Mouse (Mus musculus) heart, embryonic 15.5 days (tissue): ENCODE measurements around the gene Zfp931. TPM values are rescaled to one million over a fixed set of nuclear protein-coding genes. Genes with fewer than 3 reads are reported as not detected.
"Not testable (repeated sequence)": the region's sequence is repeated elsewhere in the genome, so short reads cannot be mapped to it uniquely, and the experiment has no call there.

Experiments used
- ATAC-seq: fragments of 200-750 bp; cut with Nextera tagmentation; replicated peaks from 2 replicates; pipeline ENCODE4 v1.8.0; 2017; ENCODE audit warnings: low read depth, moderate TSS enrichment; ENCODE audit not compliant: insufficient number of reproducible peaks, insufficient read depth, low FRiP score
- H3K27ac ChIP-seq: fragments of 300-500 bp; sonication (generic); 2 replicates; pipeline ENCODE4 v1.5.1; 2015; ENCODE audit warnings: mild to moderate bottlenecking, inconsistent platforms
- H3K27me3 ChIP-seq: fragments of 300-500 bp; sonication (generic); 2 replicates; pipeline ENCODE4 v1.6.1; 2015; ENCODE audit warnings: inconsistent platforms
- H3K36me3 ChIP-seq: fragments of 300-500 bp; sonication (generic); 2 replicates; pipeline ENCODE4 v1.6.1; 2015; ENCODE audit warnings: mild to moderate bottlenecking, inconsistent platforms
- H3K4me1 ChIP-seq: fragments of 300-500 bp; sonication (generic); replicated peaks from 2 replicates; pipeline ENCODE4 v1.6.1; 2015; ENCODE audit warnings: inconsistent platforms
- H3K4me2 ChIP-seq: fragments of 300-500 bp; sonication (generic); 2 replicates; pipeline ENCODE4 v1.6.1; 2015; ENCODE audit warnings: inconsistent platforms, mild to moderate bottlenecking, moderate library complexity
- H3K4me3 ChIP-seq: fragments of 300-500 bp; sonication (generic); 2 replicates; pipeline ENCODE4 v1.5.1; 2015; ENCODE audit warnings: mild to moderate bottlenecking, inconsistent platforms
- H3K9ac ChIP-seq: fragments of 300-500 bp; sonication (generic); 2 replicates; pipeline ENCODE4 v1.6.1; 2015; ENCODE audit warnings: mild to moderate bottlenecking, inconsistent platforms
- H3K9me3 ChIP-seq: fragments of 300-500 bp; sonication (generic); replicated peaks from 2 replicates; pipeline ENCODE4 v1.6.1; 2016; ENCODE audit warnings: inconsistent platforms
- WGBS: fragments of 180-500 bp; shearing (Covaris S2); methylation state at CpG from one replicate; pipeline ENCODE4 v1.1.7; 2015; ENCODE audit warnings: mixed read lengths; 5-methylcytosine and 5-hydroxymethylcytosine counted together
- polyA plus RNA-seq: library from polyadenylated mRNA; unstranded; fragments of >200 nt; fragmentation: Nextera tagmentation; extraction: Ambion mirVana; gene quantifications from 2 replicates; pipeline ENCODE4 v1.2.1, GENCODE M21; 2015

Gene Zfp931
- polyA plus RNA-seq, 1 experiment from 2014 or later: 12.5 TPM

GRCm38 (mm10) chr2:178117946-178118345, 39.7 kb upstream of the Zfp931 start:
- Histone ChIP-seq H3K9ac (no peak overlapping the region), H3K27ac (no peak overlapping the region), H3K9me3 (no peaks in the 10 kb centered on the region), H3K4me1 (peaks cover 11% of the 10 kb centered on the region), H3K36me3 (no peaks in the 10 kb centered on the region), H3K27me3 (peaks cover 42% of the 10 kb centered on the region), H3K4me3 (no peak overlapping the region), H3K4me2 (no peak overlapping the region)
- ATAC-seq: no peak
- 20% methylated on average over 12 of the region's 12 CpGs for WGBS

- no peaks in the 10 kb centered on the region for H3K9me3 ChIP-seq
- no peak overlapping the region for H3K4me2 ChIP-seq
- H3K4me3 ChIP-seq: no peak overlapping the region
- no peaks in the 10 kb centered on the region for H3K36me3 ChIP-seq
- H3K9ac ChIP-seq: no peak overlapping the region
- H3K27ac ChIP-seq: no peak overlapping the region
- 0 out of 2 replicates have a peak, but pooled peaks have one; percentile 43 for ATAC-seq
- peaks cover 4% of the 10 kb centered on the region; the same call in 1 of the 2 replicates for H3K27me3 ChIP-seq
- 9% methylated on average over 7 of the region's 7 CpGs for WGBS
- H3K4me1 ChIP-seq: no peaks in the 10 kb centered on the region
Measured at GRCm38 (mm10) chr2:178101957-178102356, 23.7 kb upstream of the Zfp931 start.

GRCm38 (mm10) chr2:178098021-178098420, 19.7 kb upstream of the Zfp931 start:
- no peak overlapping the region for H3K9ac ChIP-seq
- WGBS: 7% methylated on average over 2 of the region's 2 CpGs
- H3K27me3 ChIP-seq: peaks cover 4% of the 10 kb centered on the region; the same call in 1 of the 2 replicates
- no peak overlapping the region for H3K4me2 ChIP-seq
- H3K4me3 ChIP-seq: no peak overlapping the region
- no peaks in the 10 kb centered on the region for H3K4me1 ChIP-seq
- H3K36me3 ChIP-seq: no peaks in the 10 kb centered on the region
- no peak overlapping the region for H3K27ac ChIP-seq
- no peaks in the 10 kb centered on the region for H3K9me3 ChIP-seq
- ATAC-seq: no peak

- Histone ChIP-seq H3K27ac (no peak overlapping the region), H3K27me3 (no peaks in the 10 kb centered on the region), H3K4me1 (no peaks in the 10 kb centered on the region), H3K36me3 (no peaks in the 10 kb centered on the region), H3K9ac (no peak overlapping the region), H3K9me3 (no peaks in the 10 kb centered on the region), H3K4me2 (no peak overlapping the region), H3K4me3 (no peak overlapping the region)
- ATAC-seq: no peak
Measured at GRCm38 (mm10) chr2:178089586-178089985, 11.3 kb upstream of the Zfp931 start.

GRCm38 (mm10) chr2:178058195-178058594, 20.1 kb downstream of the Zfp931 start:
- Histone ChIP-seq H3K27ac (no peak overlapping the region), H3K36me3 (peaks cover 12% of the 10 kb centered on the region), H3K4me1 (no peaks in the 10 kb centered on the region), H3K9ac (no peak overlapping the region), H3K9me3 (no peaks in the 10 kb centered on the region), H3K27me3 (no peaks in the 10 kb centered on the region), H3K4me3 (no peak overlapping the region), H3K4me2 (no peak overlapping the region)
- no peak for ATAC-seq
- 5% methylated on average over 1 of the region's 1 CpGs for whole genome bisulfite sequencing

- H3K4me2 ChIP-seq, H3K4me3 ChIP-seq, H3K27ac ChIP-seq, H3K4me1 ChIP-seq, H3K27me3 ChIP-seq, H3K9me3 ChIP-seq, H3K9ac ChIP-seq, H3K36me3 ChIP-seq, ATAC-seq: not testable (repeated sequence)
- 94% methylated on average over 3 of the region's 3 CpGs for WGBS
Measured at GRCm38 (mm10) chr2:178027601-178028000, 50.7 kb downstream of the Zfp931 start.

- ATAC-seq: not testable (repeated sequence)
- H3K9ac ChIP-seq: peak overlapping the region; percentile 66
- 12% methylated on average over 2 of the region's 2 CpGs for WGBS
Measured at GRCm38 (mm10) chr2:178023861-178024260, 54.4 kb downstream of the Zfp931 start.

GRCm38 (mm10) chr2:178023011-178023611, 55.2 kb downstream of the Zfp931 start, which contains the start of gene Zfp971:
Zfp971 (plus strand) TSS chr2:178023284.
- Histone ChIP-seq H3K27ac (peak within 1 kb of the TSS; percentile 61; the same call in 1 of the 2 replicates), H3K4me3 (peak within 1 kb of the TSS; percentile 70), H3K4me2 (peak within 1 kb of the TSS; percentile 60), H3K9ac (peak within 1 kb of the TSS; percentile 66)
- H3K9me3 ChIP-seq, ATAC-seq, H3K27me3 ChIP-seq, H3K36me3 ChIP-seq, H3K4me1 ChIP-seq: not testable (repeated sequence)
- 2% methylated on average over 15 of the region's 15 CpGs for WGBS

More at GRCm38 (mm10) chr2:178023861-178024260, 54.4 kb downstream of the Zfp931 start:
- H3K36me3 ChIP-seq, H3K9me3 ChIP-seq, H3K27me3 ChIP-seq, H3K4me1 ChIP-seq: not testable (repeated sequence)
- Histone ChIP-seq H3K27ac (peak overlapping the region; percentile 61; the same call in 1 of the 2 replicates), H3K4me2 (peak overlapping the region; percentile 60), H3K4me3 (peak overlapping the region; percentile 70)

- H3K4me3 ChIP-seq, H3K4me2 ChIP-seq, H3K27ac ChIP-seq, H3K4me1 ChIP-seq, H3K9ac ChIP-seq, H3K36me3 ChIP-seq, H3K9me3 ChIP-seq, H3K27me3 ChIP-seq, ATAC-seq: not testable (repeated sequence)
- 61% methylated on average over 8 of the region's 8 CpGs for WGBS
Measured at GRCm38 (mm10) chr2:178020773-178021172, 57.5 kb downstream of the Zfp931 start.

GRCm38 (mm10) chr2:178019486-178019885, 58.8 kb downstream of the Zfp931 start:
- not testable (repeated sequence) for H3K27me3 ChIP-seq, H3K27ac ChIP-seq, H3K4me2 ChIP-seq, H3K9ac ChIP-seq, H3K4me3 ChIP-seq, ATAC-seq, H3K4me1 ChIP-seq, H3K36me3 ChIP-seq, H3K9me3 ChIP-seq
- WGBS: 57% methylated on average over 3 of the region's 3 CpGs
